Mouse (Mus musculus) right cerebral cortex, postnatal 36 days (tissue): Measurements from ENCODE around the gene Ltbp4.

Experiments used
- DNase-seq, 2 experiments: peaks; one replicate each; pipeline ENCODE4 v3.0.0; 2022; ENCODE audit warnings: low spot score in 2 of 2, mixed read lengths in 1 of 2

Gene Ltbp4

DNA sequence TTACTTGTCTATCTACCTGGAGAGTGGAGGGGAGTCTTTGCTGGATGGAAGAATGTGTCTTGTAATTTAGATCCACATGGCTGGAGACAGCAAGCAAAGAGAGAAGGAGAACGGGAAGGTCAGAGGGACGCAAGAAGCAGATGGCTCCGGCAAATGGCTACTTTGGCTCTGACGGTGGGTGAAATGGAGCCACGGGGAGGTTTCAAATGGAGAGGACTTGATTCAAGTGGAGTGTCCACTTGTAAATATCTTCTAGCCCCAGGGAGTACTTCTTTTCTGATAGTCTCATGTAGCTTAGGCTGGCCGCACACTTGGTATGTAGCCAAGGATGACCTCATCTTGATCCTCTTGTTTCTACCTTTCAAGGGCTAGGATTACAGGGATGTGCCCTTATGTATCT is 38.7 kb downstream of the Ltbp4 start:
- DNase-seq: no peak

DNA sequence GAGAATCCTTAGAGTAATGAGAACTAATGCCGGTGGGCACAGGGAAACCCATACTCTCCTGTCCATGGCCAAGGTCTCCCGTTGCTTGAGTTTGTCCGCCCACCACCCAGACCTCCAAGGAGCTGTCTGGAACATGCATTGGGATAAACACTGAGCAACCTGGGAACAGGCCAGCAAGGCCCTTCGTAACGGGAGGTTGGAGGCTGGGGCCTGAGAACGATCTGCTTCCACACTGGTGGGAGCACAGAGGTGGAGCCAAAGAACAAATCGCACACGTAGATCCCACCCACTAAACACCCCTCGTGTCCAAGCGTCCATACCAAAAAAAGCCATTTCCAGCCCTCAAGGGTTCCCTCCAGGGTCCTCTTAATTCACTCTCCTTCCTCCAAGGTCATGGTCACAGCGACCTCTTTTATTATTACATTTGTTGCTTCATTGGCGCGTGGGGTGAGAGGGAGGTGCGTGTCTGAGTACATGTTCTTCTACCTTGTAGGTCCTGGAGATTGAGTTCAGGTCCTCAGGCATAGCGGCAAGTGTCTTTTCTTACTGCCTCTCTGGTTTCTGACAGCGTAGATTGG is 39.4 kb downstream of the Ltbp4 start:
- DNase-seq: no peak

DNA sequence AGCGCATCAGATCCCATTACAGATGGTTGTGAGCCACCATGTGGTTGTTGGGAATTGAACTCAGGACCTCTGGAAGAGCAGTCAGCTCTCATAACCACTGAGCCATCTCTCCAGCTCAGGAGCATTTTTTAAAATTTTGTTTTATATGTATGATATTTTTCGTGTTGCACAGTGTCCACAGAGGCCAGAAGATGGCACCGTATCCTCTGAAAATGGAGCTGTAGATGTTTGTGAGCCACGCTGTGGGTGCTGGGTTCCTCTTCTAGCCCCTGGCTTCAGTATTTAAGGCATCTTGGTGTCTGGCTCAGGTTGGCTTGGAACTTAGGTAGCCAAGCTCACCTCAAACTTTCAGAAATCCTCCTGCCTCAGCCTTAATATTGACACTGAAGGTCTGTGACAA is 41.0 kb downstream of the Ltbp4 start:
- no peak for DNase-seq

DNA sequence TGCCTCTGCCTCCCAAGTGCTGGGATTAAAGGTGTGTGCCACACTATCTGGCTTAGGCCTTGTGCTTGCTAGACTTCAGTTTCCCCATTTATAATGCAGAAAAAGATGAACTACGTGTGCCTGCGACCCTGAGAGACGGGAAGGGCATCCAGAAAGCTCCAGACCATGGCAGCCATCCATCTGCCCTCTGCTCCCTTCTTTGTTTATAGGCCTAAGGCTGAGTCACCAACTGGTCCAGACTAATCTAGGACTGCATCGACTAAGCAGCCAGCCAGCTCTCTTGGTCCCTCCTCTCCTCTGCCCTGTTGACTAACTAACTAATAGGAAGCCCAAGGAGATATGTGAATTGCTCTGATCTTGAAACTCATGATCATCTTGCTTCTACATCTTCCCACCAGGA is 41.5 kb downstream of the Ltbp4 start:
- DNase-seq: no peak

DNA sequence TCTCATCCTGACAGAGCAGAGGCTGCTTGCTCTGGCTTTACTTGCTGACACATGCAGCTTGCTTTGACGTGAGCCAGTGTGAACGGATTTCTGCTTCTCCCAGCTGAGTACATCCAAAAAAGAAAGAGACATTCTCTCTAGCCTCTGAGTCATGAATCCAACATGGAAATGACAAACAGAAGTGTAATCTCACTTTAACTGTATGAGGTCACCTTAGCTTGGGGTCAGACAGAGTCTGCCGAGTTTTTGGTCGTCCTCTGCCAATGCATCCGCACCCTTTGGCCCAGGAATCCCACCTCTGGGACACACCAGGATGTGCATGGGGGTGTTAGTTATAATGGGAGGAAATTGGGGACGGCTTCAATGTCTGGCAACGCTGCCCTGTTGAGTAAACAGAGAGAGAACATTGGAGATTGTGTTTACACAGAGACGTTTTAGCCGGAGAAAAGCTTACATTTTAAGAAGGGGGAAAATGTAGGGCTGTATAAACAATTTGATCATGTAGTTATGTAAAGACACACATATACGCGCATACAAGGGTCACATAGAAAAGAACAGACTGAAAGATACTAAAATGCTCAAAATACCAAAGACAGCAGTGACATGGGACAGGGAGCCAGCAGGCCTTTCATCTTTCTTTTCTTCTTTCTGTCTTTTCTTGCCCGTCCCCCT is 45.6 kb downstream of the Ltbp4 start:
- DNase-seq: no peak

DNA sequence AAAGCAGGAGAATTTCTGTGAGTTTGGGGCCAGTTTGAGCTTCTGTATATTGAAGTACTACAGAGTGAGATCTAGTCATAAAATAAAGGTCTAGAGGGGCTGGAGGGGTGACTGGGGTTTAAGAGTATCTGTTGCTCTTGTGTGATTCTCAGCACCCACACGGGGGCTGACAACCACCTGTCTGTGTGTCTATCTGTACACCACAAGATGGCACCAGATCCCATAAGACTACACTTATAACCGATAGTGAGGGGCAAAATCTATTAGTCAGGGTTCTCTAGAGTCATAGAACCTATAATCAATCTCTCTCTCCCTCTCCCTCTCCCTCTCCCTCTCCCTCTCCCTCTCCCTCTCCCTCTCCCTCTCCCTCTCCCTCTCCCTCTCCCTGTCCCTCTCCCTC is 46.9 kb downstream of the Ltbp4 start:
- no peak for DNase-seq

DNA sequence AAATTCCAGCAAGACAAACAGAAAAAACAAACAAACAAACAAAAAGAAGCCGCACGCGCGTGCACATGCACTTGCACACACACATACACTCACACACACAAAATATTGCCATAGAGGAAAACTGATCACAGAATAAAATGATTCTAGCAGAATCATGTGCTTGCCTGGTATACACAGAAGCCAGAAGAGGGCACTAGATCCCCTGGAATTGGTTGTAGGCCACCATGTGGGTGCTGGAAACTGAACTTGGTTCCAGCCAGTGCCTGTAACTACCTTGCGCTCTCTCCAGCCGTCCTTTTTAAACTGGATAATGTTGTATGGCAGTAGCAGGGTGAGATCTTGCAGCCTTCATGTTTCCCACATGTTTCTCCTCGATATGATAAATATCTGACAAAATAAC is 48.8 kb downstream of the Ltbp4 start:
- DNase-seq: no peak

DNA sequence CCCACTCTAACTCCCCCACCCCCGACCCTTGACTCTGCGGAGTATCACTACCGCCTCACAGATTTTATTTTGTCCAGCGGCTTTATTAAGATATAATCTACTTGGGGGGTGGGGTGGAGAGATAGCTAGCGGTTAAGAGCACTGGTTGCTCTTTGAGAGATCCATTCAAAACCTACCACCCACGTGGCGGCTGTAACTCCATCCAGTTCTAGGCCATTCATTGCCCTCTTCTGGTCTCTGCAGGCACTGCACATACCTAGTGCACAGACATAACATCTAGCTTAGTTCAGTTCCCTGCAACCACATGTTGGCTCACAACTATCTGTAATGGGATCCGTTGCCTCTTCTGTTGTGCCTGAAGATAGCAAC is 51.8 kb downstream of the Ltbp4 start:
- peak in 1 of 2 experiments; percentile 52 for DNase-seq

DNA sequence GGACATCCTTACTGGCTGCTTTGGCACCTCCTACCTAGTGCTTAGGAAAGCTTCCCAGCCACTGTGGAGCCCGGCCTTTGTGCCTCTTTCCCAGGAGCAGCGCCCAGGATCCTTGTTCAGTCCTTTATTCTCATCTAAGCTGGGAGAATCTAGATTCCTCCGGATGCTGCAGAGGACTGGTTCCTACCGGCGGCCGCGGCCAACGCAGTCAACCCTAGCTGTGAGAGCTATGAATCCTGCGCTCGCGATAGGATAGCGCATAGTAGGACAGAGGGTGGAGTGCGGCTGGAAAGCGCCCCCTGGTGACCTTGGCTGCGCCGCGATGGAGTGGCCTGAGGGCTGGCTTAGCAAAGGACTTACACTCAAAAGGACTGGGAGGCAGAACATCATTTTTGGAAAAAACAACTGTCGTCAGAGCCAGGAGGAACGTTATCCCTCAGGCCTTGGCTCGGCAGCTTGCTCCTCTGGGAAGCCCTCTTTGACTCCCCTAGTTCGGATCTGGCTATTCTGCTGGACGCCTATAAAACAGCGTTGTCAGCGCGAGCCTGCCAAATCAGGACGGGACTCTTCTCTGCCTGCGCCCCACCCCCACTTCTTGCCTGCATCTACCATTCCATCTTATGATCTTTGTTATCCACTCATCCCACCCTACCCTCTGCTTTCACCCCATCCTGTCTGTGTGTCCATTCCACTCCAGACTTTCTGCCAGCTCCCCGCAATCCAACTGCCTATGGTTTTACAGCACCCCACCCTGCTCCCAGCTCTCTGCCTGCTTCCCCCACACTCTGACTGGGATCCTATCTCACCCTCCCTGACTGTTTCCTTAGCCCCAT is 52.4 kb downstream of the Ltbp4 start:
- DNase-seq: no peak

DNA sequence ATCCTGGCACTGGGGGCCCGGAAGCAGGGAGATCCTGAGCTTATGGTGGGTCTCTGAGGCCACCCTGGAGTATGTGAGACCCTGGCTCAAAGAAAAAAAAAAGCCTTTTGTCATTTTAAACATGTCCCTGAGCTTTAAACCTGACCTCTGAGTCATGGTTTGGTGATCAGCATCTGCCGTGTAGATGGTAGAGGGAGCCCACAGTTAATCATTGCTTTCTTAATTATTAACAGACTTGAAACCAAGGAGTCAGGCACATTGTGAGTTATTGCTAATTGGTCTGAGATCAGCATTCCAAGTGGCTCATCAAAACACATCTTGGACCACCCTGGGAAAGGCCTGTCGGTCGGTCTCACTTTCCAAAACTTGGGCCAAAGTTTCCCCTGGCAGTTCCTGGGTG is 55.3 kb downstream of the Ltbp4 start:
- DNase-seq: no peak

DNA sequence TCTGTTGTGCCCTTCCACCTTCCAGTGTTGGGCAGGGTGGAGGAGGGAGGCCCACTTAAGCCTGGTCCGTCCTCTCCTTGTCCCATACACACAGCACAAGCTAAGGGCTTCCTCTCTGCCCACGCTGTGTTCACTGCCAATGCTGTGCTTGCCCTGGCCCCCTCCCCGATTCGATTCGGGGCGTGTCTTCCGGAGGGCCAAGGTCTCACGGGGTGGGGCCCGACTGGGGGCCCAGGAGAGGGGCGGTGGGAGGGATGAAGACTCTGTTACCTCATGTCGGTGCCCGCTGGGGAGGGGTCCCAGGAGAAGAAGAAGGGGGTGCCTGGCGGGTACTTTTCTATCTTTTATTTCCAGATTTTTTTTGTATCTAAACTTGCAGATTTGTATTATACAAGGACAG is 55.8 kb downstream of the Ltbp4 start:
- no peak for DNase-seq

DNA sequence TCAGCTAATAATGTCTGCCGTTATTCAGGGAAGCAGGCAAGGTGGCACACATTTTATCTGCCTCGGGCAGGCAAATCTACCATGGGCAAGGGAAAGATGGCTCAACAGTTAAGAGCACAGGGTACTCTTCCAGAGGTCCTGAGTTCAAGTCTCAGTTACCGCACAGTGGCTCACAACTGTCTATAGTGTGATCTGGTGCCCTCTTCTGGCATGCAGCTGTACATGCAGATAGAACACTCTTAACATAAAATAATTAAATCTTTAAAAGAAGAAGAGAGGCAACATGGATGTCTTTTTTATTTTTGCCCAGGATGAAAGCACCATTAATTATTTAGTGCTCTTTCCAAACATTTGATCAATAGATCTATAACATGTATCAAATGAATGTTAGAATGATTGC is 60.3 kb downstream of the Ltbp4 start:
- no peak for DNase-seq

DNA sequence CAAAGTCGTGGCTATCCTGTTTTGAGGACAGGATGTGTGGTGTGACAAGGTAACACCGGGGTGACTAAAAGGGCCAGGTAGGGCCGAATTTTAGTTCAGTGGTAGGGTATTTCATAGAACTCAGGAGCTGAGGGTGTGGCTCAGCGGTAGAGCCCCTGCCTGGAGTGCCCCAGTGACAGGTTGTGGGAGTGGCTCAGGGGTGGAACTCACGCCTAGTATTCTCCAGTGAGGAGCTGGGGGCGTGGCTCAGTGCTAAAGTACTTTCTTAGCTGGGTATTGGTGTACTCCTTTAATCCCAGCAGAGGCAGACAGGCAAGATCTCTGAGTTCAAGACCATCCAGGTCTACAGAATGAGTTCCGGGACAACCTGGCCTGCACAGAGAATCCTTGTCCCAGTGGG is 61.5 kb downstream of the Ltbp4 start:
- DNase-seq: no peak

DNA sequence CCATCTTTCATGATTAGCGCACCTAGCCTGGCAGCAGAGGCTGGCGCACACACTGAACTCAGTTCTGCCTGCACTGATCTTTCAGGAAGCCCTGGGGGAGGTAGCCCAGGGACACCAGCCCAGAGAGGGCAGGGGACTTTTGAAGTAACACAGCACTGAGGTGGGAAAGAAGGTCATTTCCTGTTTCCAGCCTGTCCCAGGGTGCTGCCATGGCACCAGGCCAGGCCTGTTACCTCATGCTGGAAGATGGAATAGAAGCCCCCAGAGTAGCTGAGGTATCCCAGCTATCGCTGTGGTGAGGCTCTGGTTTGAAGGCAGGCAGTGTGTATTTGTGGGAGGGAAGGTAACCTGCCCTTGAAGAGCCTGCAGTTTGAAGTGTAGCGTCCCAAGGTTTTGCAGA is 62.6 kb downstream of the Ltbp4 start:
- no peak for DNase-seq

DNA sequence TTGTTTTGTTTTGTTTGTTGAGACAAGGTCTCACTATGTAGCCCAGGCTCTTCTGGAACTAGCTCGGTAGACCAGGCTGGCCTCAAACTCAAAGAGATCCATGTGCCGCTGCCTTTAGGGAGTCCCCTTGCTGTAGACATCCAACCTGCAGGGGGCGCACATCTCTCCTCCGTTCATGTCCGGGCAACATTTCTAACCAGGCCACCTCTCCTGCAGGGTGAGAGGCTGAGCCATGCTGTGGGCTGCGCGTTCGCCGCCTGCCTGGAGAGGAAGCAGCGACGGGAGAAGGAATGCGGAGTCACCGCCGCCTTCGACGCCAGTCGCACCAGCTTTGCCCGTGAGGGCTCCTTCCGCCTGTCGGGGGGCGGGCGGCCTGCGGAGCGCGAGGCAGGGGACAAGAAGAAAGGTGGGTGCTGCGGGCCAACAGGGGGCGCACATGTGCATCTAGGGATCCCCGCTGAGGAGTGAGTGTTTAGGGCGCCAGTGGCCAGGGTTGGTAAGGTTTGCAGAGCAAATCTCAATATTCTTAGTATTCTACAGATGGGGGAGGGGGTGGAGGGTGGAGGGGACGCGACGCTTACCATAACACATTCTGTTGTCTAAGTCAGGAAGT is 63.6 kb downstream of the Ltbp4 start:
- no peak for DNase-seq

DNA sequence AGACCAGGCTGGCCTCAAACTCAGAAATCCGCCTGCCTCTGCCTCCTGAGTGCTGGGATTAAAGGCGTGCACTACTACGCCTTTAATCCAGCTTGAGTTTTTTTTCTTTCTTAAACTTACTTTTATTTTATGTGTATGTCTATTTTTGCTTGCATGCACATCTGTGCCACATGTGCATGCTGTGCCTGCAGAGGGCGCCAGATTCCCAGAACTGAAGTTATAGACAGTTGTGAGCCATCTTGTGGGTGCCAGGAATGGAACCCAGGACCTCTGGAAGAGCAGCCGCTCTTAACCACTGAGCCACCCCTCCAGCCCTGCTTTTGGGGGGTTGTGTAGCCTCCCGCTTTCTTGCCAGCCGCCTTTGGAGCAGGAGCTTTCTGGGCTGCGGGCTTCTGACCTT is 66.1 kb downstream of the Ltbp4 start:
- no peak for DNase-seq

DNA sequence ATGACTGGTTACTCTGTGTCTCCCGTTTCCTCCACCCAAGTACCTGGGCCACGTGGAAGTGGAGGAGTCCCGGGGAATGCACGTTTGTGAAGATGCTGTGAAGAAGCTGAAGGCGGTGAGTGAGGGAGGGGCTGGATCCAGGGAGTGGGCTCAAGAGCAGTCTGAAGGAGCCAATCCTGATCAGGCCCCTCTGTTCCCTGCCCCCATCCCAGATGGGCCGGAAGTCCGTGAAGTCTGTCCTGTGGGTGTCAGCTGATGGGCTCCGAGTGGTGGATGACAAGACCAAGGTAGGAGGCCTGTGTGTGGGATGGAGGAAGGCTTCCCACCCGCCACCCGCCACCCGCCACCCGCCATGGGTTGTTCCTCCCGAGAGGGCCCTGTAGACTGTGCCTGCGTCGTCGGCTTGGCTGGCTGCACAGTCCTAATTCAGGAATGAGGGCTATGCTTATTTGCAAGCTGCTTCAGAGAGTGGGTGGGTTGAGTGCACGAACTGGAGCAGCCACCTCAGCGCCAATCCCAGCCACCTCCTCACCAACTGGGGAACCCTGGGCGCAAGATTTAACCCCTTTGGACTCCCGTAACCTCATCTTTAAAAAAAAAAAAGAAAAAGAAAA is 70.9 kb downstream of the Ltbp4 start:
- DNase-seq: peak; percentile 89 to 91

DNA sequence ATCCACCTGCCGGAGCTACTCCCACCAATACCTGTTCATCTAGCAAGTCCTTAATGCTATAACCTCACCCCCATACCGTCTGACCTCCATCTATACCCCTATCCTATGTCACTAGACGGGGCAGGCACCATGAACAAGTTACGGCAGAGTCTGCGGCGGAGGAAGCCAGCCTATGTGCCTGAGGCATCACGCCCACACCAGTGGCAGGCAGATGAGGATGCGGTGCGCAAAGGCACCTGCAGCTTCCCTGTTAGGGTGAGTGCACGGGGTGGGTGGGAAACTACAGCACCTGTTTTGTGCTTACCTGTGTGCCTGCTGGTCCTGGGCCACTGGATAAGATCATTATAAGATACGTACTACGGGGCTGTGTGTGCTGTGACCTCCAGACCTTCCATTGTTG is 72.7 kb downstream of the Ltbp4 start:
- DNase-seq: no peak

DNA sequence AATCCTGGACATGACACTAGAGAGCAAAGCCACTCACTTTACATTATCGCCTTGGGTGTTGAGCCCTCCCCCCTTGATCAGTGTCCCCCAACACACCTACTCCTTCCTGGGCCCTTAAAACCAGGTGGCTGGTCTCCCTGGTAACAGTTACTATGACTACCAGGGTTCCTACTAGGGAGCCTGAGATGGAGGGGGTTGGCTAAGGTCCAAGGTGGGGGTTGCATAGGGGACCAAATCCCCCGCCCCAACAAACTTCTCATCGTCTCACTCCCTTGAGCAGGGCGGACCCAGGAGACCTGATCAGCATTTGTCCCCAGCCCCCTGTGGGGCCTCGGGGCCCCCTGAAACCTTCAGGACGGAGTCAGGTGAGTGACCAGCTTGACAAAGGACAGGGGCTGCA is 75.6 kb downstream of the Ltbp4 start:
- no peak for DNase-seq

DNA sequence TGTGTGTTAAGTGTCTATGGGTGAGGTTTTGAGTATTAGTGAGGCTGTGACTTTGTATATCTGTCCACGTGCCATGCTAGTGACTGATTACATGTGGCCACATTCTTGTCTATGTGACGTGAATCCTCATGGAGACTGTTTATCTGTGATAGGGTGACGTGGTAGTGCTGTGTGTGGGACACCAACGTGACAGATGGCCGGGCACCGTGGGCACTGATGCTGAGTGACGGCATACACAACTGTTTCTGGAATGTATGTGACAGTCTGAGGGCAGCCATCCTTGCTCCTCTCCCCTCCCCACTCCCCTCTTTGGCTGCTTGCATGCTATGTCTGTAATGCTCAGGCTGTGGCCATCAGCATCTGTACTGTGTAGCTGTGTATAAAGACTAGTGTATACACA is 76.6 kb downstream of the Ltbp4 start:
- peak in 1 of 2 experiments; percentile 74 for DNase-seq

DNA sequence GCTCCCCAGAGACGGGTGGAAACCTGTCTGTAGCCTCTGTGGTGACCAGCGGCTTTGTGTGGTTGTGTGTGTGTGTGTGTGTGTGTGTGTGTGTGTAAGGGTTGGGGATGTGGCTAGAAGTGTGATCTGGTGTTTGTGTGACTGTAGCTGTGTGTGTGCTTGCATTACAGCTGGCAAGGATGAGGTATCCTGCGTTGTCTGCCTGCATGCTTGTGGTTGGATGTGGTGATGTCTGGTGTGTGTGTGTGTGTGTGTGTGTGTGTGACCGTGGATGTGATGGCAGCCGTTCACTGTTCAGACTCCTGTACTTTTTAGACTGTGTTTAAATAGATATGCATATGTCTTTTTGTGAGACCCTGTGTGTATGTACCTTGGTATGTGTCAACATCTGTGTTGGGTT is 77.7 kb downstream of the Ltbp4 start:
- no peak for DNase-seq

DNA sequence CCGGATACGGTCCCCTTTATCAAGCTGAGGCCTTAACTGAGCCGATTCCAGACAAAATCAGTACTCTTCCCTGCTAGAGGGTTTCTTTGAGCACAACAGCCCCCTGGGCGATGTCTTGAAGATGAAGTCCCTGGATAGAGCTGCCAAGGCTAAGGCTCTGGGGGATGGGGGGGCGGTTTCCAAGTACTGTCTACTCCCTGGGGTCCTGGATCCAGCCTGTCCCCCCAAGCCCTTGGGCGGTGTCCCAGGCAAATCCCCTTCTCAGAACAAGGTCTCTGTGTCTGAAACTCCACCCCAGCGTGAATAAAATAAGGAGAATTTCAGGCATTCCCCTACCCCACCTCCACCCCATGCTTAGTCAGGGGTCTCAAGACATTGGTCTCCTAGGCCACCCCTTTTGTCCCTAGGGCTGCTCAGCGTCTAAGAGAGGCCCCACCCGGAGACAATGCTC is 78.2 kb downstream of the Ltbp4 start:
- peak in 1 of 2 experiments; percentile 30 for DNase-seq
